Mouse (Mus musculus) erythroblast, embryonic 14.5 days (primary cell): ENCODE measurements around the gene Olfr987.

ENCODE experiments used
- GATA1 ChIP-seq: IDR thresholded peaks from 2 replicates; pipeline ENCODE4 v1.6.1; 2012; ENCODE audit warnings: low read length, inconsistent platforms, mixed read lengths
- TAL1 ChIP-seq: IDR thresholded peaks from 3 replicates; pipeline ENCODE4 v1.6.1; 2012; ENCODE audit warnings: low read length, inconsistent platforms, mixed read lengths

- TF ChIP-seq GATA1 = no peak
- no peak for TF ChIP-seq TAL1
These were observed 53.7 kb downstream of the Olfr987 start for GRCm38 (mm10) chr2:85285406-85285805.
